Mouse (Mus musculus): Measurements from ENCODE around the gene Fam3c. TPM values are rescaled to one million over a fixed set of nuclear protein-coding genes. Genes with fewer than 3 reads are reported as not detected.

Fam3c gene
- total and polyA plus RNA-seq, 3 experiments = 28.2 to 396 (median 30.7) TPM

DNA sequence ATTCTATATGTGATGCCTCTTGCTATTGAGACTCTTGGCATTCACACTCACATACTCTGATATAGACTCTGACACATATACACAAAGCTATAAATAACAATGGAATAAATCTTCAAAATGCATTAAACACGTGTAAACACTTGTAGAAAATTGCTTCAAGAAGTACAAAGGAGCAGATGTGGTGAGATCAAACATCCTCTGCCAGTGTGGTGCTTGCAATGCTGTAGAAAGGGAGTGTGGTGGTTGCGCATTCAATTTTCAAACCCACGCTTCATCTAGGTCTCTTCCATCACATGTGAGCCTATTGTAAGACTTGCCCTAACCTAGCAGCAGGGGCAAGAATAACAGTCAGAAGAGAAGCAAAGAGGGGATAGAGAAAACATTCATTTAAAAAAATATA is 18.7 kb upstream of the Fam3c start:
- Histone ChIP-seq H3K9me3 (replicated peaks; ENCODE audit: insufficient read depth, low read length) (no peaks in the 10 kb centered on the region), H3K4me1 (ENCODE audit: control insufficient read depth in 1 of 2, insufficient read depth in 2 of 2, low read length in 2 of 2) (no peaks in the 10 kb centered on the region), H3K36me3 (ENCODE audit: control insufficient read depth in 1 of 2, insufficient read depth in 2 of 2, low read length in 2 of 2) (no peaks in the 10 kb centered on the region), H3K79me2 (ENCODE audit: control insufficient read depth, insufficient read depth, low read length, poor library complexity) (no peaks in the 10 kb centered on the region), H3K9ac (ENCODE audit: control insufficient read depth, low read depth, low read length, poor library complexity, severe bottlenecking) (no peak overlapping the region), H3K27me3 (ENCODE audit: control insufficient read depth in 1 of 2, insufficient read depth in 2 of 2, low read length in 2 of 2) (peaks cover 0 to 3% of the 10 kb centered on the region in 2 experiments; a peak in 2 of 4 replicates), H3K27ac (ENCODE audit: control insufficient read depth, low read depth, low read length) (no peak overlapping the region), H3K4me3 (ENCODE audit: control insufficient read depth in 1 of 2, insufficient read depth in 1 of 2, low read depth in 2 of 2, low read length in 2 of 2) (no peak overlapping the region)
- DNase-seq (ENCODE audit: low read depth, low spot score) = no peak
- TF ChIP-seq TAL1 (IDR thresholded peaks at IDR 0.05; ENCODE audit: low read length) (no peak), JUND (IDR thresholded peaks at IDR 0.05; ENCODE audit: low read depth, low read length) (no peak), MEF2A (IDR thresholded peaks at IDR 0.05; ENCODE audit: extremely low read depth, insufficient replicate concordance, low read depth, low read length, poor library complexity, severe bottlenecking) (no peak)

DNA sequence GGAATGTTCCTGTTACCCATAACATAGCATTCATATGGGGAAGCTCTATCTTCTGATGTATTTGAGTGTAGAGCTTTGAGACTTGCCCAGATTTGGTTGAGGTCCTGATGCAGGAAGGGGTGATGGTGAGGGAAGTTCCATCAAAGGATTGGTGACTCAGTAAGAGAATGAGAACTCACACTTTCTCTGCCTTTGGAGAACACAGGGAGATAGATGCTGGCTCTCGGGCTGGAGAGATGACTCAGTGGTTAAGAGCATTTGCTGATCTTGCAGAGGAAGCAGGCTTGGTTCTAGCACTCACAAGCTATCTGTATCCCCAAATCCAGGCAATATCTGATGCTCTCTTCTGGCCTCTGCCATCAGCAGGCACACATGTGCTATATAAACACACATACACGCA is 17.4 kb upstream of the Fam3c start:
- no peak overlapping the region for H3K9ac ChIP-seq (ENCODE audit: control insufficient read depth, low read depth, low read length, poor library complexity, severe bottlenecking)
- no peaks in the 10 kb centered on the region for H3K79me2 ChIP-seq (ENCODE audit: control insufficient read depth, insufficient read depth, low read length, poor library complexity)
- peaks cover 0 to 1% of the 10 kb centered on the region in 2 experiments; a peak in 1 of 4 replicates for H3K27me3 ChIP-seq (ENCODE audit: control insufficient read depth in 1 of 2, insufficient read depth in 2 of 2, low read length in 2 of 2)
- TF ChIP-seq NELFE (IDR thresholded peaks at IDR 0.05; ENCODE audit: low read depth, low read length) = no peak
- no peak for TF ChIP-seq MAFK (IDR thresholded peaks at IDR 0.05; ENCODE audit: borderline replicate concordance, low read depth, low read length)
- TF ChIP-seq MAZ (IDR thresholded peaks at IDR 0.05; ENCODE audit: low read depth, low read length) = no peak
- no peak for TF ChIP-seq TBP (IDR thresholded peaks at IDR 0.05; ENCODE audit: low read depth, low read length)
- no peak for TF ChIP-seq MAX (IDR thresholded peaks at IDR 0.05; ENCODE audit: low read length)
- no peak overlapping the region for H3K4me3 ChIP-seq (ENCODE audit: control insufficient read depth in 1 of 2, insufficient read depth in 1 of 2, low read depth in 2 of 2, low read length in 2 of 2)
- H3K4me1 ChIP-seq (ENCODE audit: control insufficient read depth in 1 of 2, insufficient read depth in 2 of 2, low read length in 2 of 2) = no peaks in the 10 kb centered on the region
- H3K36me3 ChIP-seq (ENCODE audit: control insufficient read depth in 1 of 2, insufficient read depth in 2 of 2, low read length in 2 of 2) = no peaks in the 10 kb centered on the region
- DNase-seq (ENCODE audit: low read depth, low spot score) = no peak
- H3K27ac ChIP-seq (ENCODE audit: control insufficient read depth, low read depth, low read length) = no peak overlapping the region
- no peaks in the 10 kb centered on the region for H3K9me3 ChIP-seq (replicated peaks; ENCODE audit: insufficient read depth, low read length)

DNA sequence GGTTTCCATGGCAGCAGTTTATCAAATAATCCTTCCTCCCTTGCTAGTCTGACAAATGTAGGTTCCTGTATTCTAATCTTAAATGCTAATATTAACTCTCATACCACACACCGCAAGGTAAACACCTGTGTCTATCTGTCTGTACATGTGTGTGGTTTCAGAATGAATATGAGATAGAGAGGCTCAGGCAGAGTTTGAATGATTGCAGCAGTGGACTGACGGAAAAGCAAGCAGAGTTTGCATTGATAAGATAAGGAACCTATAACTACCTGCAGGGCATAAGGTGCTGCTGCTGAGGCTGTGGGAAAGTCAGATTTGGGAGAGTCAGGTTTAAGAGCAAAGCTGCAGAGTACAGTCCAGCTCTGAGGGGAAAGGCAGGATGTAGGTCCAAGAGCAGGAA is 10.9 kb upstream of the Fam3c start:
- no peaks in the 10 kb centered on the region for H3K79me2 ChIP-seq (ENCODE audit: control insufficient read depth, insufficient read depth, low read length, poor library complexity)
- no peak overlapping the region for H3K27ac ChIP-seq (ENCODE audit: control insufficient read depth, low read depth, low read length)
- no peaks in the 10 kb centered on the region for H3K9me3 ChIP-seq (replicated peaks; ENCODE audit: insufficient read depth, low read length)
- H3K36me3 ChIP-seq (ENCODE audit: control insufficient read depth in 1 of 2, insufficient read depth in 2 of 2, low read length in 2 of 2) = peaks cover 0 to 5% of the 10 kb centered on the region in 2 experiments; a peak in 1 of 4 replicates
- H3K4me3 ChIP-seq (ENCODE audit: control insufficient read depth in 1 of 2, insufficient read depth in 1 of 2, low read depth in 2 of 2, low read length in 2 of 2) = no peak overlapping the region
- DNase-seq (ENCODE audit: low read depth, low spot score) = no peak
- no peaks in the 10 kb centered on the region for H3K4me1 ChIP-seq (ENCODE audit: control insufficient read depth in 1 of 2, insufficient read depth in 2 of 2, low read length in 2 of 2)
- no peak overlapping the region for H3K9ac ChIP-seq (ENCODE audit: control insufficient read depth, low read depth, low read length, poor library complexity, severe bottlenecking)
- no peaks in the 10 kb centered on the region; a peak in 1 of 4 replicates for H3K27me3 ChIP-seq (ENCODE audit: control insufficient read depth in 1 of 2, insufficient read depth in 2 of 2, low read length in 2 of 2)
- TF ChIP-seq EP300 (IDR thresholded peaks at IDR 0.05; ENCODE audit: low read depth in 1 of 2, low read length in 2 of 2) (peak in 1 of 2 experiments; percentile 49; a peak in 2 of 4 replicates), ZC3H11A (IDR thresholded peaks at IDR 0.05; ENCODE audit: low read depth, low read length) (no peak), RCOR1 (IDR thresholded peaks at IDR 0.05; ENCODE audit: low read depth, low read length) (peak; percentile 49; the same call in 1 of the 2 replicates), ETS1 (IDR thresholded peaks at IDR 0.05; ENCODE audit: low read depth, low read length) (no peak), CHD2 (IDR thresholded peaks at IDR 0.05; ENCODE audit: low read length) (no peak), NELFE (IDR thresholded peaks at IDR 0.05; ENCODE audit: low read depth, low read length) (no peak), GATA1 (IDR thresholded peaks at IDR 0.05; ENCODE audit: low read depth, low read length) (peak; percentile 55), TCF12 (IDR thresholded peaks at IDR 0.05; ENCODE audit: low read depth, low read length) (peak; percentile 42; the same call in 1 of the 2 replicates), MAZ (IDR thresholded peaks at IDR 0.05; ENCODE audit: low read depth, low read length) (no peak)

Measured in MEL (cell line).